Mouse (Mus musculus) thymus, adult 2 months (tissue): ENCODE results near the gene Dock9. TPM values are rescaled to one million over a fixed set of nuclear protein-coding genes. Genes with fewer than 3 reads are reported as not detected.

Experiments
- DNase-seq: peaks from one replicate; pipeline ENCODE4 v3.0.0; 2021
- H3K27ac ChIP-seq: fragments of 200-500 bp; 2 replicates; pipeline ENCODE4 v1.5.1; 2012; ENCODE audit warnings: low read length, control low read depth; ENCODE audit not compliant: control insufficient read depth, insufficient read depth
- H3K27me3 ChIP-seq: fragments of 200-500 bp; 2 replicates; pipeline ENCODE4 v1.6.1; 2012; ENCODE audit warnings: mild to moderate bottlenecking, low read length, moderate library complexity, mixed read lengths; ENCODE audit not compliant: control insufficient read depth, insufficient read depth
- H3K36me3 ChIP-seq: fragments of 200-500 bp; 2 replicates; pipeline ENCODE4 v1.6.1; 2012; ENCODE audit warnings: mild to moderate bottlenecking, low read length, moderate library complexity; ENCODE audit not compliant: control insufficient read depth, insufficient read depth
- H3K4me1 ChIP-seq: fragments of 200-500 bp; replicated peaks from 2 replicates; pipeline ENCODE4 v1.6.1; 2012; ENCODE audit warnings: low read length; ENCODE audit not compliant: control insufficient read depth, insufficient read depth
- H3K4me3 ChIP-seq: fragments of 200-500 bp; 2 replicates; pipeline ENCODE4 v1.5.1; 2012; ENCODE audit warnings: mild to moderate bottlenecking, low read length, control low read depth, moderate library complexity; ENCODE audit not compliant: control insufficient read depth, insufficient read depth
- CTCF ChIP-seq: fragments of 200-500 bp; IDR thresholded peaks from 2 replicates; pipeline ENCODE4 v1.5.1; 2012; ENCODE audit warnings: mild to moderate bottlenecking, control low read depth, low read length, moderate library complexity, borderline replicate concordance; ENCODE audit not compliant: control insufficient read depth, poor library complexity, insufficient read depth; ENCODE audit errors: extremely low read depth
- POLR2A ChIP-seq: fragments of 200-500 bp; IDR thresholded peaks from 2 replicates; pipeline ENCODE4 v1.6.1; 2012; ENCODE audit warnings: mild to moderate bottlenecking, low read length, control low read depth, moderate library complexity; ENCODE audit not compliant: control insufficient read depth, poor library complexity, insufficient read depth; ENCODE audit errors: extremely low read depth
- WGBS: fragments of 180-500 bp; shearing (Covaris S2); methylation state at CpG from one replicate; pipeline ENCODE4 v1.1.7; 2018; 5-methylcytosine and 5-hydroxymethylcytosine counted together
- polyA plus RNA-seq: library from polyadenylated mRNA; depleted of rRNA; stranded (reverse); fragments of >200 nt; gene quantifications from 2 replicates; pipeline ENCODE4 v1.2.3, GENCODE M21; 2012

Dock9 gene
- polyA plus RNA-seq, 1 experiment = 13.2 TPM

- no peak overlapping the region for H3K27ac ChIP-seq
- no peaks in the 10 kb centered on the region for H3K36me3 ChIP-seq
- no peak overlapping the region for H3K4me3 ChIP-seq
- H3K4me1 ChIP-seq = no peaks in the 10 kb centered on the region
- WGBS = 84% methylated on average over 3 of the region's 3 CpGs
- TF ChIP-seq CTCF = no peak
- no peak for TF ChIP-seq POLR2A
- no peaks in the 10 kb centered on the region for H3K27me3 ChIP-seq
- DNase-seq = no peak
Observed at GRCm38 (mm10) chr14:121710130-121710529, 87.5 kb downstream of the Dock9 start.

DNA sequence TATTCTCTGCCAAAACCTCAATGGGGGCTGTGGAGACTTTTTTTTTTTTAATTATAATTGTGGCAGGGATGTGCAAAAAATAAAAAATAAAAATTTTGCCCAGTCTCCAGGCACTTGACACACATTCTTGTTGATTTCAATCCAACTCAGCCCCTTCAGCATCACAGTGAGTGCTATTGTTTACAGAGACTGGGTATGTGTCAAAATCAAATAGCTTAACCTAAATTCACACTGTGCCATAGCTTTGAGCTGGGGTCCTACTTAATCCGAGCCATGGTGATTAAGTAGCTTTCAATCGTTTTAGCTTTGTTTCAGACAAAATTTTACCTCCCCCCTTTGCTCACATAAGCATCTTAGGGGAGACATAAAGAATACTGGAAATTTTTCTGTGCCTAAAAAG, 89.4 kb downstream of the Dock9 start:
- WGBS = 92% methylated on average over 2 of the region's 2 CpGs
- no peaks in the 10 kb centered on the region for H3K36me3 ChIP-seq
- H3K4me3 ChIP-seq = no peak overlapping the region
- H3K27ac ChIP-seq = no peak overlapping the region
- no peaks in the 10 kb centered on the region for H3K4me1 ChIP-seq
- no peak for DNase-seq
- TF ChIP-seq POLR2A (no peak), CTCF (no peak)
- no peaks in the 10 kb centered on the region for H3K27me3 ChIP-seq

GRCm38 (mm10) chr14:121706482-121706901, 91.1 kb downstream of the Dock9 start:
- H3K27ac ChIP-seq = no peak overlapping the region
- no peak for DNase-seq
- 78% methylated on average over 3 of the region's 3 CpGs for WGBS
- H3K36me3 ChIP-seq = no peaks in the 10 kb centered on the region
- H3K27me3 ChIP-seq = no peaks in the 10 kb centered on the region
- TF ChIP-seq CTCF (no peak), POLR2A (no peak)
- no peak overlapping the region for H3K4me3 ChIP-seq
- peaks cover 5% of the 10 kb centered on the region for H3K4me1 ChIP-seq

DNA sequence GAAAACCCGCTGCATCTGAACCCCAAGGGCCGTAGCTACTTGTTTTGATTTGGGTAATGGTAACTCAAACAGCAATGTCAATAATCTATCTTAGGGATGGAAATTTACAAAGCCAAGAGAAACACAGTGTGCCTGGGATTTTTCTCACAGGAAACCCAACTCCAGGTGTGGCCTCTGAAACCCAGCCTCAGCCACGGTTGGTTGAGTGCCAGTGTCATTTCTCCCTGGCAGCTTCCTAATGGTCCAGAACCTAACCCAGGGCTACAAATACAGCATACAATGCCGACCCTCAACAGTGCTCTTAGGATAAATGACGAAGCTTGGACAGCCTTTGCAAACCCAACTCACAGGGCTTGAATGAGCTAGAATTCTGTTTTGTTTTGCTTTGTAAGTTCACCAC, 92.0 kb downstream of the Dock9 start:
- Histone ChIP-seq H3K36me3 (no peaks in the 10 kb centered on the region), H3K4me3 (no peak overlapping the region), H3K4me1 (peaks cover 5% of the 10 kb centered on the region), H3K27me3 (no peaks in the 10 kb centered on the region), H3K27ac (no peak overlapping the region)
- no peak for DNase-seq
- TF ChIP-seq POLR2A = no peak
- no peak for TF ChIP-seq CTCF
- WGBS = 80% methylated on average over 5 of the region's 5 CpGs

DNA sequence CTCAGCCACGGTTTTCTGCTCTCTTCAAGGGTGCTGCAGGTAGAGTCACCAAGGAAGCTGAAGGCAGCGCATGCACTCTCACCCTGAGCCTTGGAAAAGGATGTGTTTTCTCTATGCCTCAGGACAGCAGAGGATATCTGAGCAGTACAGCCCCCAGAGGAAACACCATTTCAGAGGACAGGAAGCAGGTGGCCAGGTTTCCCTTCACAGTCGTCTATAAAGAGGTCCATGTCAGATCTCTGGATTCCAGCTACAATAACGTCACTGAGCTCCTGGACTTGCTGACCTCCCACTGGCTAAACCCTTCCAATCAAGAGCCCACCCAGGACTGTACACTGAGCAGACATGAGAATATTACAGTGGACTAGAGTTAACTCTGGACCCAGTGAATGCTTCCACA, 95.1 kb downstream of the Dock9 start:
- no peaks in the 10 kb centered on the region for H3K27me3 ChIP-seq
- H3K27ac ChIP-seq = no peak overlapping the region

DNA sequence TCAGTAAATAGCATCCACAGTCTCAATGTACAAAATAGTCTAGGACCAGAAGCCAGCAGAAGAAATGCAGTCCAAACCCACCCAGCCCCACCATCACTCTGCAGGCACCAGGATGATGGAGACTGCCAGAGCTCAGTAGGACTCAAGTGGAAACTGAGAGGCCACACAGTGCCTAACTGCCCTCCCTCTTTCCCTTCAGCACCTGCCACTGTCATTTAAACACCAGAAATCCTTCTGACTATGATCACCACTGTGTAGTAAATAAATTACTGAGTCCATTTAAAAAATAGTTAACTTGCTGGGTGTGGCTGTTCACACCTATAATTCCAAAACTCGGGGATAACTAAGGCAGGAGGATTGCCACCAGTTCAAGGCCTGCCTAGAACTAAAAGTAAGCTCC, 97.6 kb downstream of the Dock9 start:
- Histone ChIP-seq H3K27ac (no peak overlapping the region), H3K27me3 (no peaks in the 10 kb centered on the region), H3K4me1 (peaks cover 9% of the 10 kb centered on the region), H3K4me3 (no peak overlapping the region), H3K36me3 (no peaks in the 10 kb centered on the region)
- no peak for TF ChIP-seq CTCF
- TF ChIP-seq POLR2A = no peak
- no peak for DNase-seq
- WGBS = 89% methylated on average over 1 of the region's 1 CpGs

More for the DNA sequence above, 95.1 kb downstream of the Dock9 start:
- WGBS = 9% methylated on average over 4 of the region's 4 CpGs
- Histone ChIP-seq H3K4me3 (no peak overlapping the region), H3K4me1 (peaks cover 5% of the 10 kb centered on the region), H3K36me3 (no peaks in the 10 kb centered on the region)
- no peak for TF ChIP-seq CTCF
- no peak for TF ChIP-seq POLR2A
- no peak for DNase-seq

- H3K4me1 ChIP-seq = peaks cover 9% of the 10 kb centered on the region
- DNase-seq = no peak
- no peaks in the 10 kb centered on the region for H3K27me3 ChIP-seq
- 81% methylated on average over 7 of the region's 7 CpGs for WGBS
- H3K27ac ChIP-seq = no peak overlapping the region
- no peak overlapping the region for H3K4me3 ChIP-seq
- H3K36me3 ChIP-seq = no peaks in the 10 kb centered on the region
- no peak for TF ChIP-seq POLR2A
- no peak for TF ChIP-seq CTCF
Observed at GRCm38 (mm10) chr14:121698620-121698950, 99.1 kb downstream of the Dock9 start.
